Mouse (Mus musculus): ENCODE results near the gene Clec16a. TPM values are rescaled to one million over a fixed set of nuclear protein-coding genes. Genes with fewer than 3 reads are reported as not detected.

Gene Clec16a
- total and polyA plus RNA-seq, 3 experiments: 20.0 to 24.2 (median 20.5) TPM

DNA sequence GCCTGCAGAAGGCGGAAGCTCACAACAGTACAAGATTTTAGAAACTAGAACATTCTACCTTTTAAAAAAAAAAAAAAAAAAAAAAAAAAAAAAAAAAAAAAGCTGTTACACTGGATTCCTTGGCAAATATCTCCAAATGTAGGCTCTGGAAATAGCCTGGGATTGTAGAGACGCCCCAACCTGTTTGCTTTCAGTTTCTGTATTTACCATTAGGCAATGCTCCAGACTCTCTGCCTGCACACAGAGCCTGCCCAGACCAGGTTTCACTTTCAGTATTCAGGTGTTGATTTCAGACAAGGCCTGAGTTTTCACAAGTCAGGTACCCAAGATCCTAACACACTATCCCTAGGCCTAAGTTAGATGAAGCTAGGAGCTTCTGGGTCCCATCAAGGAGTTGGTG is 195.9 kb downstream of the Clec16a start:
- Histone ChIP-seq H3K9ac (ENCODE audit: insufficient read depth, low read depth) (peak overlapping the region; percentile 3), H3K4me1 (ENCODE audit: control insufficient read depth in 1 of 2, insufficient read depth in 2 of 2) (peaks cover 25 to 54% of the 10 kb centered on the region in 2 experiments), H3K27me3 (replicated peaks) (no peaks in the 10 kb centered on the region), H3K4me2 (ENCODE audit: insufficient read depth, low read depth, poor library complexity, severe bottlenecking) (peak overlapping the region; percentile 67), H3K79me2 (replicated peaks; ENCODE audit: control insufficient read depth, extremely low read depth, insufficient read depth, poor library complexity, severe bottlenecking) (no peaks in the 10 kb centered on the region), H3K27ac (ENCODE audit: insufficient read depth, low read depth) (no peak overlapping the region), H3K9me3 (replicated peaks; ENCODE audit: low read length) (no peaks in the 10 kb centered on the region), H3K4me3 (replicated peaks in 1 of 3; ENCODE audit: low read depth in 2 of 3, low read length in 2 of 3, poor library complexity in 1 of 3) (no peak overlapping the region), H3K36me3 (replicated peaks in 1 of 2; ENCODE audit: control insufficient read depth in 1 of 2, insufficient read depth in 1 of 2, low read length in 1 of 2) (no peaks in the 10 kb centered on the region)
- TF ChIP-seq ETS1 (conservative IDR thresholded peaks at IDR 0.05; ENCODE audit: low read depth, low read length) (peak; percentile 92), PAX5 (IDR thresholded peaks at IDR 0.05; ENCODE audit: low read length) (no peak), CHD2 (IDR thresholded peaks at IDR 0.05; ENCODE audit: low read length) (no peak), USF1 (IDR thresholded peaks at IDR 0.05; ENCODE audit: low read depth, low read length) (no peak), IRF4 (IDR thresholded peaks at IDR 0.05; ENCODE audit: low read depth, low read length) (peak; percentile 95), TCF12 (IDR thresholded peaks at IDR 0.05; ENCODE audit: low read depth, low read length) (peak; percentile 62), MXI1 (IDR thresholded peaks at IDR 0.05; ENCODE audit: low read depth, low read length) (0 out of 2 replicates have a peak, but pooled peaks have one; percentile 21), ZC3H11A (IDR thresholded peaks at IDR 0.05; ENCODE audit: low read depth, low read length) (no peak), SMC3 (IDR thresholded peaks at IDR 0.05; ENCODE audit: low read depth, low read length) (peak; percentile 2; the same call in 1 of the 2 replicates), ZNF384 (IDR thresholded peaks at IDR 0.05; ENCODE audit: low read depth, low read length) (peak; percentile 79), E2F4 (IDR thresholded peaks at IDR 0.05; ENCODE audit: insufficient replicate concordance, low read depth, low read length) (no peak), TBP (conservative IDR thresholded peaks at IDR 0.05; ENCODE audit: low read depth, low read length) (no peak), HCFC1 (IDR thresholded peaks at IDR 0.05; ENCODE audit: low read depth, low read length) (peak; percentile 13; the same call in 1 of the 2 replicates), BHLHE40 (IDR thresholded peaks at IDR 0.05; ENCODE audit: low read depth, low read length) (peak; percentile 55; the same call in 1 of the 2 replicates), MEF2A (IDR thresholded peaks at IDR 0.05; ENCODE audit: borderline replicate concordance, low read depth, low read length) (0 out of 2 replicates have a peak, but pooled peaks have one; percentile 38), NRF1 (IDR thresholded peaks at IDR 0.05; ENCODE audit: low read depth, low read length) (no peak), UBTF (IDR thresholded peaks at IDR 0.05; ENCODE audit: low read depth, low read length) (no peak), EP300 (IDR thresholded peaks at IDR 0.05; ENCODE audit: low read length) (peak; percentile 79)
- DNase-seq (ENCODE audit: extremely low read depth): peak; percentile 69
- in situ Hi-C loops (cut with MboI; ENCODE audit: low pct_ligation_motif_present, low pct_unique_long_range_greater_than_20kb, low sequenced_read_pairs): no loop called here
- dilution Hi-C loops (cut with MboI; ENCODE audit: extremely low pct_ligation_motif_present, extremely low pct_unique_long_range_greater_than_20kb, low sequenced_read_pairs): no loop called here

DNA sequence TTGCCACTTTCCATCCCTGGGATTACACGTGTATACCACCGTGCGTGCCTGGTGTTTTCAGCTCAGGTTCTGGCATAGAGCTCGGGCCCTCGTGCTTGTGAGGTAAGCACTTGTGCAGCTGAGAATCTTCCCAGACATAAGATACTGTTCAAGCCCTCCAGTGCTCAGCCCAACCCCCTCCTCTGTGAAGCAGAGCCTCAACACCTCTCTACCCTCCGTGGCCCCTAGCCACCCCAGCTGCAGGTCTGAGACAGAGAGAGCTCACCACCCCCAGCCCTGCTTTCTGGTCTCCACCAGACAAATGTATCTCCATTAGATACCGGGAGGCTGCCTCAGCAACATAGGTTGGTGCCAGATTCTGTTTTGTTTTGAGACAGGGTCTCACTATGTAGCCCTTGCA is 204.1 kb downstream of the Clec16a start:
- Histone ChIP-seq H3K27ac (ENCODE audit: insufficient read depth, low read depth) (no peak overlapping the region), H3K9me3 (replicated peaks; ENCODE audit: low read length) (no peaks in the 10 kb centered on the region), H3K4me3 (replicated peaks in 1 of 3; ENCODE audit: low read depth in 2 of 3, low read length in 2 of 3, poor library complexity in 1 of 3) (no peak overlapping the region), H3K79me2 (replicated peaks; ENCODE audit: control insufficient read depth, extremely low read depth, insufficient read depth, poor library complexity, severe bottlenecking) (no peaks in the 10 kb centered on the region), H3K36me3 (replicated peaks in 1 of 2; ENCODE audit: control insufficient read depth in 1 of 2, insufficient read depth in 1 of 2, low read length in 1 of 2) (no peaks in the 10 kb centered on the region), H3K4me2 (ENCODE audit: insufficient read depth, low read depth, poor library complexity, severe bottlenecking) (no peak overlapping the region), H3K9ac (ENCODE audit: insufficient read depth, low read depth) (no peak overlapping the region), H3K27me3 (replicated peaks) (no peaks in the 10 kb centered on the region), H3K4me1 (ENCODE audit: control insufficient read depth in 1 of 2, insufficient read depth in 2 of 2) (peaks cover 20 to 70% of the 10 kb centered on the region in 2 experiments)
- in situ Hi-C loops (cut with MboI; ENCODE audit: low pct_ligation_motif_present, low pct_unique_long_range_greater_than_20kb, low sequenced_read_pairs) (loop anchor here (5.0 kb wide), 1 partner anchor 33 kb away; no protein-coding TSS in a partner anchor), dilution Hi-C loops (cut with MboI; ENCODE audit: extremely low pct_ligation_motif_present, extremely low pct_unique_long_range_greater_than_20kb, low sequenced_read_pairs) (no loop called here)
- no peak for DNase-seq (ENCODE audit: extremely low read depth)
- no peak for TF ChIP-seq POLR2AphosphoS2 (IDR thresholded peaks at IDR 0.05; ENCODE audit: low read depth, low read length)
- TF ChIP-seq USF1 (IDR thresholded peaks at IDR 0.05; ENCODE audit: low read depth, low read length): no peak
- TF ChIP-seq SMC3 (IDR thresholded peaks at IDR 0.05; ENCODE audit: low read depth, low read length): no peak
- no peak for TF ChIP-seq EP300 (IDR thresholded peaks at IDR 0.05; ENCODE audit: low read length)
- no peak for TF ChIP-seq NRF1 (IDR thresholded peaks at IDR 0.05; ENCODE audit: low read depth, low read length)
- TF ChIP-seq ZKSCAN1 (IDR thresholded peaks at IDR 0.05; ENCODE audit: borderline replicate concordance, low read depth, low read length): no peak
- TF ChIP-seq GABPA (IDR thresholded peaks at IDR 0.05; ENCODE audit: insufficient replicate concordance, low read depth, low read length): no peak
- no peak for TF ChIP-seq CHD2 (IDR thresholded peaks at IDR 0.05; ENCODE audit: low read length)
